Mouse (Mus musculus) adrenal gland (tissue): Measurements from ENCODE around the gene Ky.

Experiments
- intact Hi-C: fragments of 180-260 bp; cut with DNase I; formaldehyde crosslinking; loops from one replicate; pipeline ENCODE4 v1.15.1; 2025

The Ky gene

GRCm38 (mm10) chr9:102546256-102547027 is 40.9 kb downstream of the Ky start:
- intact Hi-C loops: loop anchor here (5.0 kb wide), 1 partner anchor 1234 kb away; no protein-coding TSS in a partner anchor

DNA sequence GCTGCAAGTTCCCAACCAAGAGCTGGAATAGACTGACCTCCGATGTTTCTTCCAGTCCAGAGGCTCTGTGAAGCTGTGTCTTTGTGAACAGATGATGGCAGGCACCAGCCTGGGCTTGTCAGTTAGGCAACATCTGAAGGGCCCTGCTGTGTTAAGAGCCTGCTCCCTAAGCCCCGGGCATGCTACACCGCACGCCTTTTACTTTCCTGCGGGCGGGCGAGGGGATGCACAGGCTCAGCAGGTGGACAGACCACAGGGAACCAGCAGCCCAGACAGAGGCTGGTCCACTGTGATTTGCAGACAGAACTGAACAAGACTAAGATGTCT is 41.4 kb downstream of the Ky start:
- intact Hi-C loops: loop anchor here (5.0 kb wide), 1 partner anchor 1235 kb away; no protein-coding TSS in a partner anchor

GRCm38 (mm10) chr9:102549211-102549610 is 43.7 kb downstream of the Ky start:
- intact Hi-C loops: loop anchor here (5.0 kb wide), 1 partner anchor 1237 kb away; no protein-coding TSS in a partner anchor

DNA sequence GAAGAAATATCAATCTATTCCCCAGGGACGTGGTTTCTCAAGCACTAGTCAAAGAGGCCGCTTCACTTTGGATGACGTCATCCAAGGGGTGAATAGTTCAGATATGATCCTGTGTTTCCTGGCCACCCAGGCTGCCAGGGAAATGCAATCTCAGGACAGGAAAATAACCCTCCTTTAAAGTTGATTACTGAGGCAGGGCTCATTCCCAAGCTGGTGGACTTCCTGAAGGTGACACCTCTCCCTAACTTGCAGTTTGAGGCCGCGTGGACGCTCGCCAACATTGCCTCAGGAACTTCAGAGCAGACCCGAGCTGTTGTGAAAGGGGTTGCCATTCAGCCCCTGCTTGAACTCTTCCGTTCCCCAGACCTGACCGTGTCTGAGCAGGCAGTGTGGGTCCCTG is 46.2 kb downstream of the Ky start:
- intact Hi-C loops: no loop called here

- intact Hi-C loops: no loop called here
Measured at GRCm38 (mm10) chr9:102553781-102554180, 48.2 kb downstream of the Ky start.

- intact Hi-C loops: no loop called here
Measured at GRCm38 (mm10) chr9:102558463-102558862, 52.9 kb downstream of the Ky start.

DNA sequence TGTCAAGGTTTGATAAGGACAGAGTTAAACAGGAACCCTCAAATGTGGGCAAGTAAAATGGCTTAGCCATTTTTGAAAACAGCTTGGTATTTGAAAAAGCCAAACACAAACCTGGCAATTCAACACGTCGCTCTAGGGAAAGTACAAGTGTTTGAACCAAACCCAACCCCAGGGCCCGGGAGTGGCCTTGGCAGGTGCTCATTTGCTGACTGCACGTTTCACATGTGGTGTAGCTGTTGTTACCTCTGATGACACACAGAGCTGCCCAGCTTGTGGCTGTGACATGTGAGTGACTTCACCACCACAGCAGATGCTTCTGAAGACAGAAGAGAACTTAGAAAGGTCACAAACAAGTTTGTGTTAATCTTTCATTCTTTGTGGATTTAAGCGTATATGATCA is 67.3 kb downstream of the Ky start:
- intact Hi-C loops: no loop called here

GRCm38 (mm10) chr9:102577480-102577879 is 71.9 kb downstream of the Ky start:
- intact Hi-C loops: no loop called here

DNA sequence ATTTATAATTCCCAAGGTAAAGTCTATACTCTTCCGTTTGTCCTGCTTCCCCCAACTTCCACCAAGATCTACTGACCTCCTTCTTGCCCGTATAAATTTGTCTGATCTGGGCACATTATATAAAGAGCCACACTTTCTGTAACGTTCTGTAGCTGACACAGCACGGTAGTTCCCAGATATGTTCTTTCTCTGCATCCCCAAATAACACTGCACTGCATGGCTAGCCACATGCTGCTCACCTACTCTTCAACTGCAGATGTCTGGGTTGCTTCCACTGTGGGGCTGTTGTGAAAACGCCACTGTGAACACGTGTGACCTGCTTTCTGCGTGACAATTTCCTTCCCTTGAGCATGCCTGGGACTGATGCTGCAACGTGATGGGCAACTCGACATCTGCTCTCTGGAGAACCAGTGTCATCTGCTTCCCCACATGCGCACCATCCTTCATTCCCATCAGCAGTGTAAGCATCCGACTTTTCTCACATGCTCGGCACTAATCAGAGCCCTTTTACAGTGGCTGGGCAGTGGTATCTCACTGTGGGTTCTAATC is 76.4 kb downstream of the Ky start:
- intact Hi-C loops: no loop called here

DNA sequence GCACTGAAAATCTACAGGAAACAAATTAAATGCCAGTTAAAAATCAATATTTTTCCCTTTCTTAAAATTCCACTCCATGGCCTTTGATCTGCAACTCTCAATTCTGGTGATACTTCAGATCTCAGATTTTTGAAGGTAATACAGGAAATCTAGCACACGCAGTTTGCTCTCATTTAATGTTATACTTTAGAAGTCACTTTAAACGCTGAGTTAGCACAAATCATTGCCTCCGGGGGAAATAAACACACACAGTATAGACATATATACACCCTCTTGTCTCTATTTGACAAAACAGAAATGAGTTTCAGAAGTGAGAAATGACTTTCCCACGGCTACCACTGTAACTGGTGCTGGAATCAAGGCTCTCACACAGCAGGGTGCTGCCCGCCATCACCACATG is 81.8 kb downstream of the Ky start:
- intact Hi-C loops: no loop called here

- intact Hi-C loops: no loop called here
Measured at GRCm38 (mm10) chr9:102594667-102595393, 89.3 kb downstream of the Ky start.
